Mouse (Mus musculus): Measurements from ENCODE around the gene Dusp15.

GRCm38 (mm10) chr2:152924543-152924942 lies 27.0 kb downstream of the Dusp15 start:
- TF ChIP-seq CTCF (IDR thresholded peaks at IDR 0.05; ENCODE audit: extremely low read depth, insufficient read depth, insufficient read length, insufficient replicate concordance): no peak
- no peak for TF ChIP-seq POLR2A (IDR thresholded peaks at IDR 0.05; ENCODE audit: low read depth, low read length)

All from spleen, adult 2 months (tissue).